Comparison of ENCODE assay signal across 17 mouse cellular contexts in genomic region chr12:98210495-98210894, GRCm38 (mm10). TPM values are rescaled to one million over a fixed set of nuclear protein-coding genes. Genes with fewer than 3 reads are reported as not detected.
"Had no signal": no experiment of that assay in that cellular context is flagged by ENCODE, and none has a peak within 500 bp of the region (broad histone marks: within the 10 kb centered on the region; RNA-seq: fewer than 3 reads in every experiment).

No protein-coding gene starts in this region.

- H3K4me1 ChIP-seq: midbrain, embryonic 12.5 days had no signal

- H3K4me3 ChIP-seq: megakaryocyte, embryonic 14.5 days; midbrain, embryonic 12.5 days; neural tube, embryonic 12.5 days had no signal

- ATAC-seq: midbrain, embryonic 16.5 days had no signal

- H3K9ac ChIP-seq: liver, embryonic 14.5 days; lung, embryonic 14.5 days; midbrain, embryonic 12.5 days; neural tube, embryonic 12.5 days had no signal

- H3K9me3 ChIP-seq: megakaryocyte, embryonic 14.5 days; midbrain, embryonic 12.5 days; neural tube, embryonic 12.5 days had no signal

- H3K4me2 ChIP-seq: lung, embryonic 14.5 days; midbrain, embryonic 12.5 days; neural tube, embryonic 12.5 days had no signal

- H3K27ac ChIP-seq: liver, embryonic 14.5 days; macrophage; midbrain, embryonic 12.5 days; neural tube, embryonic 12.5 days had no signal

- H3K27me3 ChIP-seq: megakaryocyte, embryonic 14.5 days; midbrain, embryonic 12.5 days; neural tube, embryonic 12.5 days had no signal

- DNase-seq: lung, adult 18-20 months; lung, embryonic 14.5 days; lung, postnatal 14 days; lung, postnatal 36 days; midbrain, embryonic 14.5 days; right cerebral cortex, postnatal 14 days; spleen, adult 18-20 months; thymus, adult 18-20 months; thymus, postnatal 14 days; thymus, postnatal 36 days had no signal

RNA-seq across cellular contexts. Expression of gene Gpr65, which starts 57.9 kb away (rescaled TPM):
- polyA plus RNA-seq: neural tube, embryonic 14.5 days had no signal
